Mouse (Mus musculus): ENCODE measurements at regions not wholly inside any gene's neighbourhood (a gene's known extent, or its start where the extent isn't known, plus 50 kb on each side); places are given as distances from the start of the nearest gene placed in this dataset.

GRCm38 (mm10) chr1:22939816-22940215, 134.0 kb upstream of the Rims1 start:
- Histone ChIP-seq H3K9ac (ENCODE audit: control insufficient read depth, low read depth, low read length, poor library complexity, severe bottlenecking) (no peak overlapping the region), H3K27ac (ENCODE audit: control insufficient read depth, low read depth, low read length) (no peak overlapping the region), H3K27me3 (ENCODE audit: control insufficient read depth in 1 of 2, insufficient read depth in 2 of 2, low read length in 2 of 2) (no peaks in the 10 kb centered on the region), H3K4me1 (ENCODE audit: control insufficient read depth in 1 of 2, insufficient read depth in 2 of 2, low read length in 2 of 2) (no peaks in the 10 kb centered on the region), H3K36me3 (ENCODE audit: control insufficient read depth in 1 of 2, insufficient read depth in 2 of 2, low read length in 2 of 2) (no peaks in the 10 kb centered on the region), H3K4me3 (ENCODE audit: control insufficient read depth in 1 of 2, insufficient read depth in 1 of 2, low read depth in 2 of 2, low read length in 2 of 2) (no peak overlapping the region), H3K9me3 (replicated peaks; ENCODE audit: insufficient read depth, low read length) (no peaks in the 10 kb centered on the region), H3K79me2 (ENCODE audit: control insufficient read depth, insufficient read depth, low read length, poor library complexity) (no peaks in the 10 kb centered on the region)
- TF ChIP-seq KAT2A (conservative IDR thresholded peaks at IDR 0.05; ENCODE audit: low read depth, low read length) = no peak
- no peak for DNase-seq (ENCODE audit: low read depth, low spot score)

GRCm38 (mm10) chr1:22931147-22931896, 125.5 kb upstream of the Rims1 start:
- no peak for TF ChIP-seq NRF1 (IDR thresholded peaks at IDR 0.05; ENCODE audit: insufficient read depth, low read depth, low read length, poor library complexity, severe bottlenecking)
- TF ChIP-seq KAT2A (conservative IDR thresholded peaks at IDR 0.05; ENCODE audit: low read depth, low read length) = no peak
- TF ChIP-seq CHD1 (IDR thresholded peaks at IDR 0.05; ENCODE audit: low read depth, low read length) = no peak
- no peak for TF ChIP-seq JUND (IDR thresholded peaks at IDR 0.05; ENCODE audit: low read depth, low read length)
- no peak for TF ChIP-seq MAZ (IDR thresholded peaks at IDR 0.05; ENCODE audit: low read depth, low read length)
- TF ChIP-seq MYB (IDR thresholded peaks at IDR 0.05; ENCODE audit: low read depth, low read length) = no peak
- TF ChIP-seq SMC3 (IDR thresholded peaks at IDR 0.05; ENCODE audit: low read depth, low read length) = no peak
- no peak for TF ChIP-seq BHLHE40 (IDR thresholded peaks at IDR 0.05; ENCODE audit: borderline replicate concordance, low read depth, low read length)
- TF ChIP-seq POLR2AphosphoS2 (IDR thresholded peaks at IDR 0.05; ENCODE audit: low read length) = no peak
- H3K27ac ChIP-seq (ENCODE audit: control insufficient read depth, low read depth, low read length) = no peak overlapping the region

GRCm38 (mm10) chr1:22902992-22903391, 97.2 kb upstream of the Rims1 start:
- Histone ChIP-seq H3K27me3 (ENCODE audit: control insufficient read depth in 1 of 2, insufficient read depth in 2 of 2, low read length in 2 of 2) (no peaks in the 10 kb centered on the region), H3K79me2 (ENCODE audit: control insufficient read depth, insufficient read depth, low read length, poor library complexity) (no peaks in the 10 kb centered on the region), H3K9ac (ENCODE audit: control insufficient read depth, low read depth, low read length, poor library complexity, severe bottlenecking) (no peak overlapping the region), H3K4me3 (ENCODE audit: control insufficient read depth in 1 of 2, insufficient read depth in 1 of 2, low read depth in 2 of 2, low read length in 2 of 2) (no peak overlapping the region), H3K4me1 (ENCODE audit: control insufficient read depth in 1 of 2, insufficient read depth in 2 of 2, low read length in 2 of 2) (no peaks in the 10 kb centered on the region), H3K27ac (ENCODE audit: control insufficient read depth, low read depth, low read length) (no peak overlapping the region), H3K36me3 (ENCODE audit: control insufficient read depth in 1 of 2, insufficient read depth in 2 of 2, low read length in 2 of 2) (no peaks in the 10 kb centered on the region), H3K9me3 (replicated peaks; ENCODE audit: insufficient read depth, low read length) (no peaks in the 10 kb centered on the region)
- no peak for DNase-seq (ENCODE audit: low read depth, low spot score)
- no peak for TF ChIP-seq NELFE (IDR thresholded peaks at IDR 0.05; ENCODE audit: low read depth, low read length)
- no peak for TF ChIP-seq MAFK (IDR thresholded peaks at IDR 0.05; ENCODE audit: borderline replicate concordance, low read depth, low read length)
- no peak for TF ChIP-seq RAD21 (IDR thresholded peaks at IDR 0.05; ENCODE audit: low read depth, low read length)
- TF ChIP-seq CHD2 (IDR thresholded peaks at IDR 0.05; ENCODE audit: low read length) = no peak
- no peak for TF ChIP-seq CTCF (IDR thresholded peaks at IDR 0.05 in 2 of 3, conservative IDR thresholded peaks at IDR 0.05 in 1 of 3; ENCODE audit: control insufficient read depth in 1 of 3, insufficient read depth in 1 of 3, low read depth in 2 of 3, low read length in 3 of 3, poor library complexity in 1 of 3, severe bottlenecking in 1 of 3)
- TF ChIP-seq MAX (IDR thresholded peaks at IDR 0.05; ENCODE audit: low read length) = no peak
- no peak for TF ChIP-seq MYC (IDR thresholded peaks at IDR 0.05; ENCODE audit: low read depth, low read length)
- no peak for TF ChIP-seq ZNF384 (IDR thresholded peaks at IDR 0.05; ENCODE audit: low read depth, low read length)
- TF ChIP-seq UBTF (IDR thresholded peaks at IDR 0.05; ENCODE audit: borderline replicate concordance, insufficient read depth, low read depth, low read length) = no peak
- no peak for TF ChIP-seq TBP (IDR thresholded peaks at IDR 0.05; ENCODE audit: low read depth, low read length)
- TF ChIP-seq POLR2AphosphoS2 (IDR thresholded peaks at IDR 0.05; ENCODE audit: low read length) = no peak
- no peak for TF ChIP-seq USF2 (IDR thresholded peaks at IDR 0.05; ENCODE audit: borderline replicate concordance in 1 of 2, insufficient read depth in 1 of 2, low read depth in 1 of 2, low read length in 2 of 2)
- TF ChIP-seq TCF12 (IDR thresholded peaks at IDR 0.05; ENCODE audit: low read depth, low read length) = no peak
- TF ChIP-seq BHLHE40 (IDR thresholded peaks at IDR 0.05; ENCODE audit: borderline replicate concordance, low read depth, low read length) = no peak
- TF ChIP-seq SMC3 (IDR thresholded peaks at IDR 0.05; ENCODE audit: low read depth, low read length) = no peak
- no peak for TF ChIP-seq POLR2A (IDR thresholded peaks at IDR 0.05; ENCODE audit: control insufficient read depth in 1 of 2, insufficient read depth in 1 of 2, low read depth in 1 of 2, low read length in 2 of 2, poor library complexity in 1 of 2)
- no peak for TF ChIP-seq USF1 (IDR thresholded peaks at IDR 0.05; ENCODE audit: low read depth, low read length)

More at GRCm38 (mm10) chr1:22931147-22931896, 125.5 kb upstream of the Rims1 start:
- no peaks in the 10 kb centered on the region for H3K4me1 ChIP-seq (ENCODE audit: control insufficient read depth in 1 of 2, insufficient read depth in 2 of 2, low read length in 2 of 2)
- no peaks in the 10 kb centered on the region for H3K27me3 ChIP-seq (ENCODE audit: control insufficient read depth in 1 of 2, insufficient read depth in 2 of 2, low read length in 2 of 2)
- H3K4me3 ChIP-seq (ENCODE audit: control insufficient read depth in 1 of 2, insufficient read depth in 1 of 2, low read depth in 2 of 2, low read length in 2 of 2) = no peak overlapping the region
- no peak for DNase-seq (ENCODE audit: low read depth, low spot score)
- H3K79me2 ChIP-seq (ENCODE audit: control insufficient read depth, insufficient read depth, low read length, poor library complexity) = no peaks in the 10 kb centered on the region
- no peaks in the 10 kb centered on the region for H3K9me3 ChIP-seq (replicated peaks; ENCODE audit: insufficient read depth, low read length)
- H3K36me3 ChIP-seq (ENCODE audit: control insufficient read depth in 1 of 2, insufficient read depth in 2 of 2, low read length in 2 of 2) = no peaks in the 10 kb centered on the region
- no peak overlapping the region for H3K9ac ChIP-seq (ENCODE audit: control insufficient read depth, low read depth, low read length, poor library complexity, severe bottlenecking)

Data from MEL (cell line).